Mouse (Mus musculus): ENCODE measurements at regions not wholly inside any gene's neighbourhood (a gene's known extent, or its start where the extent isn't known, plus 50 kb on each side); places are given as distances from the start of the nearest gene placed in this dataset.
A peak's percentile ranks its signal among the peaks of the same experiment; 100 is the strongest.

DNA sequence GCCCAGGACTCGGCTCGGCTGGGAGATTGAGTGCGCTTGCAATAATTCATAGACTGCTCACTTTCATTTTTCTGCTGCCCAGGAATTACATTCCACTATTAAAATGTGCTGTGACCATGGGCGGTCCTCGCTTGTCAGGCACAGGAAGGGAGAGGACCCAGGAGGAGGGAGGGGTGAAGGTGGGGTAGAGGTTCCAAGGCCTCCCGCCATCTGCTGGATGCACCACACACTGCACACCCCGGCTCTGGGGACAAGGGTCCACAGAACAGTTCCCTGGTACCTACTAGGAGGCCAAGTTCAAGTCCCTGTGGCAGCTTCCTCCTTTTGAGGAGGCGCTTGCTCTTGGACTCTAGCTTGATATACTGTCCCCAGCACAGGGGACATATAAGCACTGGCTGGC lies 83.8 kb upstream of the Nkx1-1 start:
- no peak for DNase-seq (ENCODE audit: extremely low spot score in 1 of 2, low spot score in 2 of 2)
- intact Hi-C loops (cut with DNase I): no loop called here

DNA sequence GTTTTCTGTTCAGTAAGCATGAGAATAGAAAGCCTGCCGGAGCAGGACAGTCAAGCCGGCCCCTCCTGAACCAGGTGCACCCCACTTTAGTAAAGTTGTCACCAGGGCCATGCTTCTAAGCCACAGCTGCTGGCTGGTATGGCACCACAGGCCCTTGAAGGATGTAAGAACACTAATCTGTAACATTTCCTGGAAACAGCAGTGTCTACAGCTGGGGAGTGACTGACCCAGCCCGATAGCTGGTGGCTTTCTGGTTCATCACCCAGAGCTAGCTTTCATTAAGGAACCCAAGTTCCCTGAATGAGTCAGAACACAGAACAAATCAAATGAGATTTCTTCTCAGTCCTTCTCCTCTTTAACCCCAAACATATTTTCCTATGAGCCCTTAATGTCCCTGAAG lies 82.4 kb upstream of the Nkx1-1 start:
- intact Hi-C loops (cut with DNase I): no loop called here

DNA sequence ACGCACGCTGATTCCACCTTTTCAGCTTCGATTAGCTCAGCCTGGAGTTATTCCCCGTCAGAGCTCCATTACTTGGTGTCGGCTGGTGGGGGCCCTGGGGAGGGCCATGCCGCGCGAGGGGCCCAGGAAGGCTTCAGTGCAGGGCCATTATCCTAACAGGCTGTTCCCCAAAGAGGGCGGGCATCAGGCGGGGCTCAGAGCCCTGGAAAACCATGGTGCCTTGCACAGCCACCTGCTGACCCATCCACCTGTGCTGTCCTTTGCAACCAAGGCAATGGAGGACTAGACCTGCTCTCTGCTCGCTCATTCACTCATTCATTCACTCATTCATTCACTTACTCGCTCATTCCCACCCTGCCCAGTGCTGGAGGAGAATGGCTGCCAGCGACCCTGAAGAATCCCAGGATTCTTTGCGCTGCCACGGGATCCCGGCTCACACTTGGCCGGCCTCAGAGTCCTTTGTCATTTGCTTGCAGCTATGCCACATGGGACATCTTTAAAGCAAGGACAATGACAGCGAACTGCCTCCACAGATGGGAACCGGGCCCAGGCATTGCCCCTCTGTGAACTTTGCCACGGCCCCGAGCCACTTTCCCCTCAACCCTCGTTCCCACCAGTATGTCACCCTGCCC lies 78.6 kb upstream of the Nkx1-1 start:
- intact Hi-C loops (cut with DNase I): loop anchor here (5.0 kb wide), 1 partner anchor 45 kb away; no protein-coding TSS in a partner anchor
- no peak for DNase-seq (ENCODE audit: extremely low spot score in 1 of 2, low spot score in 2 of 2)

More for the DNA sequence above, 82.4 kb upstream of the Nkx1-1 start:
- DNase-seq (ENCODE audit: extremely low spot score in 1 of 2, low spot score in 2 of 2): no peak

DNA sequence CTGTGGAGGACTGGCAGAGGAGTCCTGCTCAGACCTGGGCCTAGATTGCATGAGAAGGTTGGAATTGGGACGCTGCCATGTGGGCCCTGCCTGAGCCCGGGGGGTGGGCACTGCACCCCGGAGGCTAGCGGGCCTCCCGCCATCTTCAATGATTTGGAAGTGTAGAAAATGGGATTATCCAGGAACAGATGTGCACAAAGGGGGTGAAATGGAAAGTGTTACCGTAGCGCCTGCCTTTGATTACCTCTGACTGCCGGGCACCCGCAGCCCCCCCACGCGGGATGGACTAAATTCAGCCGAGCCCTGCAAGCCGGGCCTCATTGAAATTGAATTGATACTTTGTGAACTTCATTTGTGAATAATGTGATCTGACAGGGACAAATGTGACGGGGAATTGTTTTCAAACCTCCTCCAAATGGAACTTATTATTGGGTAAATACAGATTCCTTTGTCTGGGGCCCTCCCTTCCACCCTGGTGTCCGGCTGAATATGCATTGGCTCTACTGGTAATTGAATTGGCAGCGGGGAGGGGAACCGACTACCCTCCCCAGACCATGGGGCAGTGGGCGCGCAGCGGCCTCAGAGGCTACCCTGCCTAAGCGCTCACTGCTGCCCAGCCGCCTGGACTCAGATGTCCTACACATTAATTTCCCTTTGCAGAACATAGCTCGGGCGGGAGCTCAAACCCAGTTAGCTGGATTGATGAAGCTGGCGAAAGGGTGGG lies 77.9 kb upstream of the Nkx1-1 start:
- intact Hi-C loops (cut with DNase I): loop anchor here (5.0 kb wide), 1 partner anchor 44 kb away; no protein-coding TSS in a partner anchor
- DNase-seq (ENCODE audit: extremely low spot score in 1 of 2, low spot score in 2 of 2): no peak

DNA sequence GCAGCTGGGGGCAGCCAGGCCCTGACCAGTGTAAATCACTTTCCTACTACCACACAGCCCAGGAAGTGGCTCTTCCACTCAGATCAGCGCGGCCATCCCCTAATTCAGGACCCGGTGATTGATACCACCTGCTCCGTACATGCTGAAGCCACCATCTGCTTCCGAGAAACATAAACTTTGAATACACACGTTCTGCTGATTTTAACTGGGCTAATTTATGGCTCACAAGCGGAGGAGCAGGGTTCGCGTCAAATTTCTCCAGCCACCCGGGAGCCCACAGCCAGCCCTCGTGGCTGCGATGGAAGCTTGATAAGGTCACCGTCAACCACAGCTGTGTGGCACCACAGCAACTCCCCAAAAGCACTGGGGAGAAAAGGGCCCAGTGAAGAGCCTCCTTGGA lies 72.0 kb upstream of the Nkx1-1 start:
- no peak for DNase-seq (ENCODE audit: extremely low spot score in 1 of 2, low spot score in 2 of 2)
- intact Hi-C loops (cut with DNase I): no loop called here

DNA sequence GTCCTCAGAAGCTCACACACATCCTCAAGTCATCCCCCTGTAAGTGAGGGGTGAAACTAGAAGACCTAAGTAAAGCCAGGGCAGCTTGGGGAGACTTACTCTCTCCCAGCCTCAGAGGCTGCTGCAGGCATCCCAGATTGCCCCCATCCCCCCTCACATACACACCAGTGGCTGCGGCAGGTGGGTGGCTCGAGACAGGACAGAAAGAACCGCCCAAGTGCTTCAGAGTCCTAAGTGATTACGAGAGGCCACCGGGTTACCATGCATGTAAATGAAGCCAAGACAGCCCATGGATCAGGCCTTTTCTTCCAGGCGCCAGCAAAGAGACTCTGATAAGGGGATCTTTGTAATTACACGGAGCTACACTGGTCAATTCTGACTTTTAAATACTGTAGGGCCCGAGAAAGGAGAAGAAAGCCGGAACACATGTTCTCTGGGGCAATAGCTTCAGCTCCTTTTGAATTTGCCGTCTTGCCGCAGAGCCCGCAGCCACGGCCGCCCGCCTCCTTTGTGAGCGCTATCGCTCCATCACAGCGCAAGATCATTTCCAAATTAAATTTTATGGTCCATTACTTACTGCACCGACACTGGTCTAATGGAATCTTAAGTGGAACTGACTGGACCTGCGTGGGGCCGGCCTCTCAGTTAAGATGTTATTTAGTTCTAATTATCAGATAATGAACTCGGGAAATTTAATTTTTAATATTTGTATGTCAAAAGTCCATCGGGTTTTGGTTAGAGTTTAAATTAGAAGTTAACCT lies 68.1 kb upstream of the Nkx1-1 start:
- intact Hi-C loops (cut with DNase I): no loop called here
- no peak for DNase-seq (ENCODE audit: extremely low spot score in 1 of 2, low spot score in 2 of 2)

DNA sequence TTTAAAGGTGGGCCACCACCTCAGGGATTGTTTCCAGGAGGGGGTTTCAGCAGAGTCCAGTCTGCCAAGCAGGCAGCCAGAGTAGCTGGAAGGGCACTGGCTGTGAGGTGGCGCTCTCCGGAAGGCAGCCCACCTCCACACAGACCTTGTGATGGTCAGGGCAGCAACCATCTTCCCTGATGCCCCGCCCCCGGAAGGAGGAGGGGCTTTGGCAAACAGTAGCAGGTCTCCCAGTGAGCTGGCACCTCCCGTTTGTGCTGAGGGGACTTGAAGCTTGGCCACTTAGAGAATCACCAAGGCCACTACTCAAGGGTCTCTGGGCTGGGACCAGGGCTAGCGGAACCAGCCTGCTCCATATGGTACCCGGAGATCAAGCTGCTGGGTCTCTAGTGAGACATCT lies 67.4 kb upstream of the Nkx1-1 start:
- intact Hi-C loops (cut with DNase I): no loop called here
- DNase-seq (ENCODE audit: extremely low spot score in 1 of 2, low spot score in 2 of 2): no peak

DNA sequence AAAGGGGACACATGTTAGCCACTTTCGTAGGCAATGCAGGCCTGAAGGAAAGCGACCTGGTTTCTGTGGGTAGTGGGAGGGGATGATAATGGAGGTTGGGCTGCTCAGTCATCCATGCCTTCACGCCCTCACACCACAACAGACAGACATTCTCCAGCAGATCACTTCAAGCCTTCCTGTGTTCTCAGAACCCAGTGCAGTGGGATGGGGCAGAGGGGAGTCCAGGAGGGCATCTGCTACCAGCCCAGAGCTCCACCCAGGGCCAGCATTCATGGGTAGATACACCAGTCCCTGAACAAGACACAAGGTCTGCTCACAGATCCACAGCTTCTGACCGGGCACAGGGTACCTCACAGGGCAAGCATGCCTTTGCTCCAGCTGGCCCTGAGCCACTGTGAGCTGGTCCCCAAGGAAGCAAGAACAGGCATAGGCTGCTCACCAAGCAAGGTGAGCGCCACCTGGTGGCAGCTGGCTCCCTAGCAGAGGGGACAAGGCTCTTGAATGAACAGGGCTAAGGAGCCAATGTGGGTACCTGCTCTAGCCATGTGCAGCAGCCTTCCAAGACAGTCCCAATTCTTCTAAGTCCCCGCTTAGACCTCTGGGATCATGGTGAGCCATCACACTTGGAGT lies 62.2 kb upstream of the Nkx1-1 start:
- intact Hi-C loops (cut with DNase I): loop anchor here (5.0 kb wide), 1 partner anchor 104 kb away; no protein-coding TSS in a partner anchor
- DNase-seq (ENCODE audit: extremely low spot score in 1 of 2, low spot score in 2 of 2): peak; percentile 53 to 86

DNA sequence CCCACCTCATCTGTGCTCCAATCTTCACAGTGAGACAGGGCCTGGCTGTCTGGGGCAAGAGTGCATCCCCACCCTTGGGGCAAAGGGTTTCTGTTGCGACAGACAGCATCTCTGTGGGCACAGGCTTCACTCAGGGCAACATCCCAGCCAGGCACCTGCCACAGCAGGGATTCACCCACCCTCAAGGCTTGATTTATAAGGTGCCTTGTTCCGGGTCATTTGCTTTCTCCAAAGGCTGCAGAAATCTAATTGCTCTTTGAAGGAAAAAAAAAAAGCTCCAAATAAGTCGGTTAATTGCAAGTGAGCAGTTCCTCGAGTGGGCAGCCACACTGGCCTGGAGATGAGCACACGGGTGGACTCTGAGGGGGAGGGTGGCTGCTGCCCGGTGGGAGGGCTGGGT lies 61.5 kb upstream of the Nkx1-1 start:
- intact Hi-C loops (cut with DNase I): loop anchor here (5.0 kb wide), 1 partner anchor 103 kb away; no protein-coding TSS in a partner anchor
- DNase-seq (ENCODE audit: extremely low spot score in 1 of 2, low spot score in 2 of 2): no peak

DNA sequence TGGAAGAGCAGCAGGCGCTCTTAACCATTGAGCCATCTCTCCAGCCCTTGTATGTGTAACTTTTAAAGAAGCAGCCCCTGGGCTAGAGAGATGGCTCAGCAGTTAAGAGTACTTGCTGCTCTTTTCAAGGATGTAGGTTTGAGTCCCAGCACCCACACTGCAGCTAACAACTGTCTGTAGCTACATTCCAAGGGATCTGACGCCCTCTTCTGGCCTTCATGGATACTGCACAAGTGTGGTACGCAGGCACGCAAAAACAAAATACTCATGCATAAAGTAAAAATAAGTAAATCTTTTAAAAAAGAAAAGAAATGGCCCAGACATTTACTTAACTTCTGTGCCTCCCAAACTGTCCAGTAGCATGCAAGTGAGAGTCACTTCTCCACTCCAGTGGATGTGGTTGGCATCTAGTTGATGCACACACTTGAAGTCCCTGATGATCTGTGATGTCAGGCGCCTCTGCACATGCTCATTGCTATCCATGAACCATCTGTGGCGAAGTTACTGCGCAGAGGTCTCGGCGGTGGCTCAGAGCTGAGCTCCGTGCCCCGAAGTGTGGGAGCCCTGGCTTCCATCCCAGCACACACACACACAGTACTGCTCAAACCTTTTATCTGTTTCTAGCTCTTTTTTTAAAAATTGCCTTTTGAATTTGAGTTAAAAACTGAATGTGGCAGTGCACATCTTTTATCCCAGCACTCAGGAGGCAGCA lies 59.0 kb upstream of the Nkx1-1 start:
- intact Hi-C loops (cut with DNase I): no loop called here
- DNase-seq (ENCODE audit: extremely low spot score in 1 of 2, low spot score in 2 of 2): no peak

DNA sequence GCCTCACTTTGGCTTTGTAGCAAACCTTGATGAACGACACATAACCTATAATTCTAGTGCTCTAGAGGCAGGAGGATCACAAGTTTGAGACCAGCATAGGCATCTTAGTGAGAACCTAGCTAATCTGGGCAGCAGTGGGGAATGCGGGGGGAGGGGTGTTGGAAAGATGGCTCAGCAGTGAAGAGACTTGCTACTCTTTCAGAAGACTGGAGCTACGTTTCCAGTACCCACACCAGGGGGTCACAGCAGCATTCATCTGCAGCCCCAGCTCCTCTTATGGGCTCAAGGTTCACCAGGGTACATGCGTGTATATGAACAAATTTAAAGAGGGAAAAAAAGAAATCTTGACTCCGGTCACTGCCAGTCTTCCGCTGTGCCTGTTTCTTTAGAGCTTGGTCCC lies 55.5 kb upstream of the Nkx1-1 start:
- no peak for DNase-seq (ENCODE audit: extremely low spot score in 1 of 2, low spot score in 2 of 2)

DNA sequence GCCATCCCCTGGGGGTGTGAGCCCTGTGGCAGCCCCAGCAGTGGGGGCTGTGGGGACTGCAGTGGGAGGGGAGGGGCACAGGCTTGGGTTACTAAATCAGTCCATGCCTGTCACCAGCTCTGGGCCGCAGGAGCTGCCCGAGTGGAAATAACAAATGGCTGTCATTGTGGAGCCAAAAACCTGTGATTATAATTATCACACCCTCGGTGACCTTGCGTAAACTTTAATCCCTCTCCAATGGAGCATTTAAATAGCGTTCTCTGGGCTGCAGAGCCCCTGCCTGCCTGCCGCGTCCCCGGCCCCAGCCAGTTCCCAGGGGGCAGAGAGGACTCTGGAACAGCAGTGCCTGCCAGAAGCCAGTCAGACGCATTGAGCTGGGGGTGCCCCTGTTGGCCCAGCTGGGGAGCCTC lies 54.4 kb upstream of the Nkx1-1 start:
- no peak for DNase-seq (ENCODE audit: extremely low spot score in 1 of 2, low spot score in 2 of 2)
- intact Hi-C loops (cut with DNase I): no loop called here

More for the DNA sequence above, 55.5 kb upstream of the Nkx1-1 start:
- intact Hi-C loops (cut with DNase I): no loop called here

DNA sequence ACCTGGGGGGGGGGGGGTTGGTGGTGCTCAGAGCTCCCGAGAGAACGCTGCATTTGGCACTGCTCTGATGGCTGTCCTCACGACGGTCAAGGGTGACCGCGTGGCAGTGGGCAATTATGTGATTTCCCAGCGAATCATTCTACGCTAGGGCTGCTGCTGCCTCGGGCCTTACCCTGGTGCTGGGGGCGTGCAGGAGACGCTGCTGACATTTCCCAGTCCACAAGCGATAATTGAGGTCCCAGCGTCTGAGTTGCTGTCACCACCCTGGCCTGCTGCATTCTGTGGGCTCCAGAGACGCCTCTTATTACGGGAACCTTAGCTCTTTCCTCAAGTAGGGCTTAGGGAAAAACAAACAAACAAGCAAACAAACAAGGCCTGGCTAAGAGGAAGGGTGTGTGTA lies 52.0 kb upstream of the Nkx1-1 start:
- intact Hi-C loops (cut with DNase I): no loop called here
- no peak for DNase-seq (ENCODE audit: extremely low spot score in 1 of 2, low spot score in 2 of 2)
